Mouse (Mus musculus) intestine, embryonic 14.5 days (tissue): ENCODE measurements around the gene Prss57. TPM values are rescaled to one million over a fixed set of nuclear protein-coding genes. Genes with fewer than 3 reads are reported as not detected.

ENCODE experiments used
- ATAC-seq: fragments of 200-750 bp; cut with Nextera tagmentation; replicated peaks from 2 replicates; pipeline ENCODE4 v1.8.0; 2017; ENCODE audit warnings: low read depth, moderate number of reproducible peaks, moderate TSS enrichment, moderate library complexity; ENCODE audit not compliant: low FRiP score, low TSS enrichment
- DNase-seq: peaks from one replicate; pipeline ENCODE4 v3.0.0-alpha.2; 2018; ENCODE audit warnings: low spot score
- H3K27ac ChIP-seq: fragments of 300-500 bp; sonication (generic); 2 replicates; pipeline ENCODE4 v1.5.1; 2014; ENCODE audit warnings: low read depth, mild to moderate bottlenecking, control low read depth
- H3K27me3 ChIP-seq: fragments of 300-500 bp; sonication (generic); replicated peaks from 2 replicates; pipeline ENCODE4 v1.6.1; 2014; ENCODE audit warnings: low read length, control low read depth; ENCODE audit not compliant: control insufficient read depth, insufficient read depth
- H3K36me3 ChIP-seq: fragments of 300-500 bp; sonication (generic); 2 replicates; pipeline ENCODE4 v1.6.1; 2014; ENCODE audit warnings: low read length, control low read depth; ENCODE audit not compliant: control insufficient read depth, insufficient read depth
- H3K4me1 ChIP-seq: fragments of 300-500 bp; sonication (generic); replicated peaks from 2 replicates; pipeline ENCODE4 v1.6.1; 2014; ENCODE audit warnings: low read length, control low read depth, mixed read lengths; ENCODE audit not compliant: control insufficient read depth, insufficient read depth
- H3K4me2 ChIP-seq: fragments of 300-500 bp; sonication (generic); 2 replicates; pipeline ENCODE4 v1.6.1; 2014; ENCODE audit warnings: low read length
- H3K4me3 ChIP-seq: fragments of 300-500 bp; sonication (generic); 2 replicates; pipeline ENCODE4 v1.5.1; 2014; ENCODE audit warnings: low read depth, low read length, control low read depth, mixed read lengths
- H3K9ac ChIP-seq: fragments of 300-500 bp; sonication (generic); 2 replicates; pipeline ENCODE4 v1.6.1; 2014; ENCODE audit warnings: mild to moderate bottlenecking, low read length
- H3K9me3 ChIP-seq: fragments of 300-500 bp; sonication (generic); 2 replicates; pipeline ENCODE4 v1.6.1; 2016; ENCODE audit warnings: low read length, control low read depth; ENCODE audit not compliant: control insufficient read depth
- WGBS: fragments of 180-500 bp; shearing (Covaris S2); extraction: QIAGEN DNeasy Blood & Tissue Kit; methylation state at CpG from one replicate; pipeline ENCODE4 v1.1.7; 2014; 5-methylcytosine and 5-hydroxymethylcytosine counted together
- polyA plus RNA-seq: library from polyadenylated mRNA; unstranded; fragments of >200 nt; fragmentation: Nextera tagmentation; extraction: Ambion mirVana; gene quantifications from 2 replicates; pipeline ENCODE4 v1.2.1, GENCODE M21; 2014

The Prss57 gene
- polyA plus RNA-seq, 1 experiment from 2014 or later, result 0.45 TPM

GRCm38 (mm10) chr10:79815671-79816494, 25.1 kb upstream of the Prss57 start:
- no peaks in the 10 kb centered on the region for H3K27me3 ChIP-seq
- no peak overlapping the region for H3K4me2 ChIP-seq
- 84% methylated on average over 12 of the region's 12 CpGs for WGBS
- H3K4me1 ChIP-seq, result no peaks in the 10 kb centered on the region
- H3K36me3 ChIP-seq, result peaks cover 29% of the 10 kb centered on the region
- no peaks in the 10 kb centered on the region for H3K9me3 ChIP-seq
- no peak for DNase-seq
- H3K9ac ChIP-seq, result no peak overlapping the region
- no peak for ATAC-seq
- no peak overlapping the region for H3K27ac ChIP-seq
- no peak overlapping the region for H3K4me3 ChIP-seq

- no peak overlapping the region for H3K9ac ChIP-seq
- no peaks in the 10 kb centered on the region for H3K27me3 ChIP-seq
- H3K9me3 ChIP-seq, result no peaks in the 10 kb centered on the region
- WGBS, result 83% methylated on average over 5 of the region's 5 CpGs
- no peak overlapping the region for H3K4me3 ChIP-seq
- H3K4me1 ChIP-seq, result no peaks in the 10 kb centered on the region
- no peak overlapping the region for H3K4me2 ChIP-seq
- no peak for DNase-seq
- H3K27ac ChIP-seq, result no peak overlapping the region
- peaks cover 30% of the 10 kb centered on the region for H3K36me3 ChIP-seq
- ATAC-seq, result no peak
Observed at GRCm38 (mm10) chr10:79814271-79814842, 23.6 kb upstream of the Prss57 start.

GRCm38 (mm10) chr10:79811736-79812637, 21.2 kb upstream of the Prss57 start:
- H3K4me2 ChIP-seq, result no peak overlapping the region
- no peak overlapping the region for H3K9ac ChIP-seq
- no peaks in the 10 kb centered on the region for H3K27me3 ChIP-seq
- no peak overlapping the region for H3K27ac ChIP-seq
- H3K9me3 ChIP-seq, result no peaks in the 10 kb centered on the region
- DNase-seq (peak; percentile 99), ATAC-seq (peak; percentile 37; the same call in 1 of the 2 replicates)
- peaks cover 35% of the 10 kb centered on the region for H3K36me3 ChIP-seq
- no peak overlapping the region for H3K4me3 ChIP-seq
- 26% methylated on average over 15 of the region's 15 CpGs for WGBS
- 0 out of 2 replicates have a peak, but pooled peaks cover under 1% of the 10 kb centered on the region for H3K4me1 ChIP-seq

GRCm38 (mm10) chr10:79808728-79809127, 18.0 kb upstream of the Prss57 start:
- Histone ChIP-seq H3K9ac (no peak overlapping the region), H3K27ac (0 out of 2 replicates have a peak overlapping the region, but pooled peaks have one; percentile 22), H3K4me2 (no peak overlapping the region), H3K4me3 (no peak overlapping the region), H3K27me3 (no peaks in the 10 kb centered on the region), H3K9me3 (no peaks in the 10 kb centered on the region), H3K4me1 (peaks cover 9% of the 10 kb centered on the region), H3K36me3 (peaks cover 18% of the 10 kb centered on the region; the same call in 1 of the 2 replicates)
- ATAC-seq (no peak), DNase-seq (no peak)
- WGBS, result 87% methylated on average over 11 of the region's 11 CpGs

GRCm38 (mm10) chr10:79807826-79808225, 17.1 kb upstream of the Prss57 start:
- no peak overlapping the region for H3K9ac ChIP-seq
- H3K4me2 ChIP-seq, result no peak overlapping the region
- no peak overlapping the region for H3K4me3 ChIP-seq
- 64% methylated on average over 11 of the region's 11 CpGs for WGBS
- ATAC-seq (no peak), DNase-seq (no peak)
- no peaks in the 10 kb centered on the region for H3K9me3 ChIP-seq
- H3K4me1 ChIP-seq, result peaks cover 18% of the 10 kb centered on the region
- 0 out of 2 replicates have a peak overlapping the region, but pooled peaks have one; percentile 11 for H3K27ac ChIP-seq
- peaks cover 17% of the 10 kb centered on the region; the same call in 1 of the 2 replicates for H3K36me3 ChIP-seq
- H3K27me3 ChIP-seq, result no peaks in the 10 kb centered on the region

GRCm38 (mm10) chr10:79806972-79807371, 16.2 kb upstream of the Prss57 start:
- Histone ChIP-seq H3K9ac (no peak overlapping the region), H3K27ac (no peak overlapping the region), H3K9me3 (no peaks in the 10 kb centered on the region), H3K27me3 (no peaks in the 10 kb centered on the region), H3K4me2 (no peak overlapping the region), H3K4me3 (no peak overlapping the region), H3K36me3 (peaks cover 17% of the 10 kb centered on the region; the same call in 1 of the 2 replicates), H3K4me1 (peaks cover 26% of the 10 kb centered on the region)
- DNase-seq (no peak), ATAC-seq (no peak)
- WGBS, result 76% methylated on average over 10 of the region's 10 CpGs

GRCm38 (mm10) chr10:79806331-79806730, 15.6 kb upstream of the Prss57 start:
- 83% methylated on average over 9 of the region's 9 CpGs for WGBS
- H3K27ac ChIP-seq, result no peak overlapping the region

GRCm38 (mm10) chr10:79805636-79806035, 14.9 kb upstream of the Prss57 start:
- H3K4me1 ChIP-seq, result peaks cover 26% of the 10 kb centered on the region
- H3K36me3 ChIP-seq, result peaks cover 14% of the 10 kb centered on the region; the same call in 1 of the 2 replicates
- H3K4me3 ChIP-seq, result no peak overlapping the region
- H3K27ac ChIP-seq, result no peak overlapping the region
- no peak overlapping the region for H3K9ac ChIP-seq
- no peaks in the 10 kb centered on the region for H3K27me3 ChIP-seq
- no peak for DNase-seq
- no peak overlapping the region for H3K4me2 ChIP-seq
- no peak; the same call in 1 of the 2 replicates for ATAC-seq
- 42% methylated on average over 11 of the region's 11 CpGs for WGBS
- H3K9me3 ChIP-seq, result no peaks in the 10 kb centered on the region

More at GRCm38 (mm10) chr10:79806331-79806730, 15.6 kb upstream of the Prss57 start:
- Histone ChIP-seq H3K27me3 (no peaks in the 10 kb centered on the region), H3K4me1 (peaks cover 26% of the 10 kb centered on the region), H3K9me3 (no peaks in the 10 kb centered on the region), H3K4me3 (no peak overlapping the region), H3K36me3 (peaks cover 17% of the 10 kb centered on the region; the same call in 1 of the 2 replicates), H3K4me2 (no peak overlapping the region), H3K9ac (no peak overlapping the region)
- ATAC-seq (no peak), DNase-seq (no peak)
